Mouse (Mus musculus): ENCODE results near the gene Gm6583. TPM values are rescaled to one million over a fixed set of nuclear protein-coding genes. Genes with fewer than 3 reads are reported as not detected.

The Gm6583 gene
- polyA plus RNA-seq (2015; fragmentation: Nextera tagmentation; extraction: Ambion mirVana), result 0.10 and 0.25 TPM in 2 replicates

- no peaks in the 10 kb centered on the region for H3K27me3 ChIP-seq
- no peak within 1 kb of the TSS for H3K4me3 ChIP-seq
- H3K4me1 ChIP-seq (replicated peaks), result no peaks in the 10 kb centered on the region
- H3K36me3 ChIP-seq, result peaks cover 20% of the 10 kb centered on the region
- no peak for ATAC-seq (ENCODE audit: low FRiP score, low read depth)
- no peaks in the 10 kb centered on the region for H3K9me3 ChIP-seq
- WGBS, result 63% methylated on average over 13 of the region's 13 CpGs
- no peak within 1 kb of the TSS for H3K4me2 ChIP-seq
- no peak within 1 kb of the TSS for H3K27ac ChIP-seq (replicated peaks)
- no peak within 1 kb of the TSS for H3K9ac ChIP-seq
These were observed at the start of gene Gm6583 for GRCm38 (mm10) chr5:112355910-112356309. Gm6583 (minus strand) TSS chr5:112356033.

- H3K4me1 ChIP-seq (replicated peaks), result no peaks in the 10 kb centered on the region
- no peak overlapping the region for H3K27ac ChIP-seq (replicated peaks)
- H3K4me2 ChIP-seq, result no peak overlapping the region
- no peaks in the 10 kb centered on the region for H3K27me3 ChIP-seq
- WGBS, result 63% methylated on average over 3 of the region's 3 CpGs
- no peak overlapping the region for H3K4me3 ChIP-seq
- no peak overlapping the region for H3K9ac ChIP-seq
- H3K36me3 ChIP-seq, result no peaks in the 10 kb centered on the region
- H3K9me3 ChIP-seq, result no peaks in the 10 kb centered on the region
- no peak for ATAC-seq (ENCODE audit: low FRiP score, low read depth)
These were observed 46.6 kb upstream of the Gm6583 start for GRCm38 (mm10) chr5:112402437-112402836.

GRCm38 (mm10) chr5:112399284-112399683, 43.5 kb upstream of the Gm6583 start:
- H3K9ac ChIP-seq, result no peak overlapping the region
- no peak overlapping the region for H3K4me2 ChIP-seq
- H3K36me3 ChIP-seq, result no peaks in the 10 kb centered on the region
- H3K4me1 ChIP-seq (replicated peaks), result peaks cover 5% of the 10 kb centered on the region
- WGBS, result 75% methylated on average over 10 of the region's 10 CpGs
- no peaks in the 10 kb centered on the region for H3K27me3 ChIP-seq
- H3K4me3 ChIP-seq, result no peak overlapping the region
- ATAC-seq (ENCODE audit: low FRiP score, low read depth), result no peak
- H3K9me3 ChIP-seq, result no peaks in the 10 kb centered on the region
- no peak overlapping the region for H3K27ac ChIP-seq (replicated peaks)

GRCm38 (mm10) chr5:112396066-112396465, 40.2 kb upstream of the Gm6583 start:
- no peak overlapping the region for H3K4me2 ChIP-seq
- no peak overlapping the region for H3K27ac ChIP-seq (replicated peaks)
- no peaks in the 10 kb centered on the region for H3K36me3 ChIP-seq
- WGBS, result 62% methylated on average over 18 of the region's 18 CpGs
- ATAC-seq (ENCODE audit: low FRiP score, low read depth), result no peak
- no peaks in the 10 kb centered on the region for H3K9me3 ChIP-seq
- H3K4me3 ChIP-seq, result no peak overlapping the region
- no peaks in the 10 kb centered on the region for H3K27me3 ChIP-seq
- peaks cover 36% of the 10 kb centered on the region for H3K4me1 ChIP-seq (replicated peaks)
- H3K9ac ChIP-seq, result no peak overlapping the region

- Histone ChIP-seq H3K9ac (peak within 1 kb of the TSS; percentile 69), H3K9me3 (no peaks in the 10 kb centered on the region), H3K36me3 (0 out of 2 replicates have a peak, but pooled peaks cover 4% of the 10 kb centered on the region), H3K4me2 (peak within 1 kb of the TSS; percentile 89), H3K27ac (replicated peaks) (peak within 1 kb of the TSS; percentile 91), H3K27me3 (no peaks in the 10 kb centered on the region), H3K4me3 (peak within 1 kb of the TSS; percentile 70), H3K4me1 (replicated peaks) (peaks cover 47% of the 10 kb centered on the region)
- 1% methylated on average over 41 of the region's 67 CpGs for WGBS
- ATAC-seq (ENCODE audit: low FRiP score, low read depth), result peak; percentile 89
These were observed 39.1 kb upstream of the Gm6583 start, which contains the start of gene Asphd2 for GRCm38 (mm10) chr5:112394779-112395443. Asphd2 (minus strand) TSS chr5:112394866.

- H3K4me1 ChIP-seq (replicated peaks), result peaks cover 53% of the 10 kb centered on the region
- H3K9ac ChIP-seq, result peak overlapping the region; percentile 69
- H3K9me3 ChIP-seq, result no peaks in the 10 kb centered on the region
- no peaks in the 10 kb centered on the region for H3K27me3 ChIP-seq
- H3K4me3 ChIP-seq, result peak overlapping the region; percentile 70
- ATAC-seq (ENCODE audit: low FRiP score, low read depth), result peak; percentile 62
- under 1% methylated on average over 15 of the region's 28 CpGs for WGBS
- H3K4me2 ChIP-seq, result peak overlapping the region; percentile 89
- H3K36me3 ChIP-seq, result 0 out of 2 replicates have a peak, but pooled peaks cover 4% of the 10 kb centered on the region
- peak overlapping the region; percentile 91 for H3K27ac ChIP-seq (replicated peaks)
These were observed 38.6 kb upstream of the Gm6583 start for GRCm38 (mm10) chr5:112394415-112394763.

GRCm38 (mm10) chr5:112393741-112394414, 38.0 kb upstream of the Gm6583 start:
- no peak; the same call in none of the 2 replicates for ATAC-seq (ENCODE audit: low FRiP score, low read depth)
- peak overlapping the region; percentile 69 for H3K9ac ChIP-seq
- peak overlapping the region; percentile 89 for H3K4me2 ChIP-seq
- no peaks in the 10 kb centered on the region for H3K27me3 ChIP-seq
- 0 out of 2 replicates have a peak, but pooled peaks cover 4% of the 10 kb centered on the region for H3K36me3 ChIP-seq
- peaks cover 58% of the 10 kb centered on the region for H3K4me1 ChIP-seq (replicated peaks)
- peak overlapping the region; percentile 70 for H3K4me3 ChIP-seq
- peak overlapping the region; percentile 91 for H3K27ac ChIP-seq (replicated peaks)
- no peaks in the 10 kb centered on the region for H3K9me3 ChIP-seq
- 8% methylated on average over 17 of the region's 18 CpGs for WGBS

- H3K4me1 ChIP-seq (replicated peaks), result peaks cover 63% of the 10 kb centered on the region
- peaks cover 12% of the 10 kb centered on the region for H3K36me3 ChIP-seq
- H3K27ac ChIP-seq (replicated peaks), result no peak overlapping the region
- H3K4me2 ChIP-seq, result no peak overlapping the region
- H3K9ac ChIP-seq, result no peak overlapping the region
- no peaks in the 10 kb centered on the region for H3K9me3 ChIP-seq
- no peaks in the 10 kb centered on the region for H3K27me3 ChIP-seq
- WGBS, result 65% methylated on average over 27 of the region's 27 CpGs
- no peak for ATAC-seq (ENCODE audit: low FRiP score, low read depth)
- H3K4me3 ChIP-seq, result no peak overlapping the region
These were observed 36.0 kb upstream of the Gm6583 start for GRCm38 (mm10) chr5:112391676-112392323.

- Histone ChIP-seq H3K4me3 (no peak overlapping the region), H3K4me1 (replicated peaks) (peaks cover 63% of the 10 kb centered on the region), H3K4me2 (peak overlapping the region; percentile 7; the same call in 1 of the 2 replicates), H3K9me3 (no peaks in the 10 kb centered on the region), H3K27me3 (no peaks in the 10 kb centered on the region), H3K36me3 (peaks cover 20% of the 10 kb centered on the region), H3K9ac (no peak overlapping the region), H3K27ac (replicated peaks) (no peak overlapping the region)
- ATAC-seq (ENCODE audit: low FRiP score, low read depth), result no peak
- 61% methylated on average over 16 of the region's 16 CpGs for WGBS
These were observed 35.2 kb upstream of the Gm6583 start for GRCm38 (mm10) chr5:112391002-112391401.

GRCm38 (mm10) chr5:112389352-112389751, 33.5 kb upstream of the Gm6583 start:
- Histone ChIP-seq H3K4me1 (replicated peaks) (peaks cover 58% of the 10 kb centered on the region), H3K9me3 (no peaks in the 10 kb centered on the region), H3K9ac (0 out of 2 replicates have a peak overlapping the region, but pooled peaks have one; percentile 25), H3K36me3 (peaks cover 34% of the 10 kb centered on the region), H3K4me3 (no peak overlapping the region), H3K4me2 (peak overlapping the region; percentile 33), H3K27ac (replicated peaks) (no peak overlapping the region), H3K27me3 (no peaks in the 10 kb centered on the region)
- no peak for ATAC-seq (ENCODE audit: low FRiP score, low read depth)
- 67% methylated on average over 9 of the region's 9 CpGs for WGBS

GRCm38 (mm10) chr5:112385973-112386372, 30.1 kb upstream of the Gm6583 start:
- no peak overlapping the region for H3K27ac ChIP-seq (replicated peaks)
- H3K4me1 ChIP-seq (replicated peaks), result peaks cover 45% of the 10 kb centered on the region
- H3K27me3 ChIP-seq, result no peaks in the 10 kb centered on the region
- no peak overlapping the region for H3K4me2 ChIP-seq
- no peak overlapping the region for H3K9ac ChIP-seq
- no peak for ATAC-seq (ENCODE audit: low FRiP score, low read depth)
- WGBS, result 90% methylated on average over 2 of the region's 2 CpGs
- H3K9me3 ChIP-seq, result no peaks in the 10 kb centered on the region
- H3K4me3 ChIP-seq, result no peak overlapping the region
- peaks cover 39% of the 10 kb centered on the region for H3K36me3 ChIP-seq

Data from hindbrain, embryonic 15.5 days (tissue).